24 mouse cellular contexts compared by ENCODE assay signal in the genomic region with DNA sequence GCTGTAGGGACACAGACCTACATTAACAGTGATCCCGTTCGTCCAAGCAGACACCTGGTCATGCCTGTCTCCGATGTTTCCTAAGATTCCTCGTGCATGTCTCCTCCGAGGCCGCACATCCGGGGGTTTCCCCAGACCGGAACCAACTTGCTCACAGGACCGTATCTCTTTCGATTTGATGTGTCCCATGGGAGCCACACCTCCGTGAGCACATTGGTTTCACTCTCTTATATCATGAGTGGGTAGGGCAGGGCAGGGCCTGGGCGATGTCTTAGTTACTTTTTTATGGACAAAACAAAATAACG. TPM values are rescaled to one million over a fixed set of nuclear protein-coding genes. Genes with fewer than 3 reads are reported as not detected.
DNase-seq lines count a peak whose midpoint lies in the region; ATAC-seq and TF ChIP-seq lines count a peak whose summit lies in the region.
"Had no signal": no experiment of that assay in that cellular context is flagged by ENCODE, and none has a peak within 500 bp of the region (broad histone marks: within the 10 kb centered on the region; RNA-seq: fewer than 3 reads in every experiment).

No protein-coding gene starts in this region.

- peak; percentile 22; the same call in 1 of the 2 replicates for TF ChIP-seq EP300 in liver, postnatal 0 days (IDR thresholded peaks at IDR 0.05; ENCODE audit: low read depth)
- no peak for TF ChIP-seq EP300 in stomach, postnatal 0 days (optimal IDR thresholded peaks at IDR 0.05)

- no peaks in the 10 kb centered on the region for H3K27me3 ChIP-seq in liver, postnatal 0 days (ENCODE audit: insufficient read depth, low read length)
- H3K27me3 ChIP-seq in forebrain, embryonic 15.5 days = no peaks in the 10 kb centered on the region
- H3K27me3 ChIP-seq in thymus, adult 2 months (ENCODE audit: control insufficient read depth, insufficient read depth, low read length) = no peaks in the 10 kb centered on the region
- no peaks in the 10 kb centered on the region for H3K27me3 ChIP-seq in stomach, postnatal 0 days (ENCODE audit: control insufficient read depth, insufficient read depth, low read length)
- H3K27me3 ChIP-seq: embryonic facial prominence, embryonic 15.5 days; liver, embryonic 13.5 days had no signal

- no peak overlapping the region for H3K4me3 ChIP-seq in liver, postnatal 0 days (ENCODE audit: low read depth, low read length)
- H3K4me3 ChIP-seq in forebrain, embryonic 15.5 days = no peak overlapping the region
- H3K4me3 ChIP-seq in thymus, adult 2 months (ENCODE audit: control insufficient read depth, insufficient read depth, low read length) = no peak overlapping the region
- no peak overlapping the region for H3K4me3 ChIP-seq in stomach, postnatal 0 days (ENCODE audit: low read depth, low read length)
- H3K4me3 ChIP-seq: embryonic facial prominence, embryonic 15.5 days; forebrain, embryonic 10.5 days; heart, adult 2 months; layer of hippocampus, adult 2 months; left cerebral cortex, adult 2 months; liver, embryonic 13.5 days had no signal

- DNase-seq in liver, postnatal 0 days = peak; percentile 49
- no peak for DNase-seq in liver
- peak; percentile 89 for DNase-seq in MN1 (ENCODE audit: low spot score)
- DNase-seq in skeletal muscle tissue, adult 2 months (ENCODE audit: low read depth, low spot score) = peak; percentile 41
- peak; percentile 60 to 73 for DNase-seq in spleen, postnatal 4 days (ENCODE audit: low spot score in 2 of 2)
- no peak for DNase-seq in thymus, adult 2 months
- DNase-seq in stomach, postnatal 0 days (ENCODE audit: low spot score) = no peak
- DNase-seq: adrenal gland, postnatal 25 days; cerebellum, adult 2 months; gastrocnemius, postnatal 14 days; kidney, postnatal 10 days; liver, embryonic 13.5 days; right cerebral cortex, postnatal 25 days had no signal

- peaks cover 2% of the 10 kb centered on the region; the same call in 1 of the 2 replicates for H3K4me1 ChIP-seq in liver, postnatal 0 days (ENCODE audit: insufficient read depth)
- no peaks in the 10 kb centered on the region for H3K4me1 ChIP-seq in forebrain, embryonic 15.5 days
- peaks cover 2% of the 10 kb centered on the region; the same call in 1 of the 2 replicates for H3K4me1 ChIP-seq in thymus, adult 2 months (replicated peaks; ENCODE audit: control insufficient read depth, insufficient read depth, low read length)
- no peaks in the 10 kb centered on the region for H3K4me1 ChIP-seq in stomach, postnatal 0 days (replicated peaks; ENCODE audit: control insufficient read depth, insufficient read depth)
- H3K4me1 ChIP-seq: embryonic facial prominence, embryonic 15.5 days; forebrain, embryonic 10.5 days had no signal

- no peaks in the 10 kb centered on the region for H3K36me3 ChIP-seq in liver, postnatal 0 days (replicated peaks; ENCODE audit: insufficient read depth, low read length)
- H3K36me3 ChIP-seq in forebrain, embryonic 15.5 days = no peaks in the 10 kb centered on the region
- no peaks in the 10 kb centered on the region for H3K36me3 ChIP-seq in thymus, adult 2 months (ENCODE audit: control insufficient read depth, insufficient read depth, low read length)
- no peaks in the 10 kb centered on the region for H3K36me3 ChIP-seq in stomach, postnatal 0 days (ENCODE audit: control insufficient read depth, insufficient read depth, low read length)
- H3K36me3 ChIP-seq: embryonic facial prominence, embryonic 15.5 days; forebrain, embryonic 10.5 days; liver, embryonic 13.5 days had no signal

- no peak overlapping the region for H3K9ac ChIP-seq in liver, postnatal 0 days (replicated peaks)
- no peak overlapping the region for H3K9ac ChIP-seq in forebrain, embryonic 15.5 days (replicated peaks)
- H3K9ac ChIP-seq in stomach, postnatal 0 days (ENCODE audit: low read length) = no peak overlapping the region
- H3K9ac ChIP-seq: embryonic facial prominence, embryonic 15.5 days; hindbrain, embryonic 14.5 days; liver, embryonic 13.5 days had no signal

- TF ChIP-seq POLR2A in thymus, adult 2 months (IDR thresholded peaks at IDR 0.05; ENCODE audit: control insufficient read depth, extremely low read depth, insufficient read depth, low read length, poor library complexity) = no peak

- H3K4me2 ChIP-seq in liver, postnatal 0 days (ENCODE audit: low read depth, low read length) = no peak overlapping the region
- no peak overlapping the region for H3K4me2 ChIP-seq in forebrain, embryonic 15.5 days (replicated peaks)
- no peak overlapping the region for H3K4me2 ChIP-seq in stomach, postnatal 0 days (replicated peaks; ENCODE audit: low read depth)
- H3K4me2 ChIP-seq: embryonic facial prominence, embryonic 15.5 days; hindbrain, embryonic 14.5 days; liver, embryonic 13.5 days had no signal

- no peak for TF ChIP-seq CTCF in liver, postnatal 0 days (IDR thresholded peaks at IDR 0.05; ENCODE audit: low read depth)
- TF ChIP-seq CTCF in thymus, adult 2 months (IDR thresholded peaks at IDR 0.05; ENCODE audit: borderline replicate concordance, control insufficient read depth, extremely low read depth, insufficient read depth, low read length, poor library complexity) = no peak
- no peak for TF ChIP-seq CTCF in stomach, postnatal 0 days (IDR thresholded peaks at IDR 0.05; ENCODE audit: low read depth)

- 0 out of 2 replicates have a peak, but pooled peaks cover 1% of the 10 kb centered on the region for H3K9me3 ChIP-seq in liver, postnatal 0 days (ENCODE audit: low read length)
- H3K9me3 ChIP-seq in forebrain, embryonic 15.5 days = no peaks in the 10 kb centered on the region
- H3K9me3 ChIP-seq in stomach, postnatal 0 days (ENCODE audit: control insufficient read depth, low read length) = no peaks in the 10 kb centered on the region
- H3K9me3 ChIP-seq: embryonic facial prominence, embryonic 15.5 days; liver, embryonic 13.5 days had no signal

- WGBS in liver, postnatal 0 days (ENCODE audit: insufficient replicate concordance) = 73% methylated on average over 13 of the region's 13 CpGs
- 94% methylated on average over 13 of the region's 13 CpGs for WGBS in forebrain, embryonic 15.5 days
- WGBS in thymus, adult 2 months = 95% methylated on average over 13 of the region's 13 CpGs
- 81% methylated on average over 13 of the region's 13 CpGs for WGBS in stomach, postnatal 0 days

- peak; percentile 31; the same call in 1 of the 2 replicates for ATAC-seq in liver, postnatal 0 days
- no peak for ATAC-seq in forebrain, embryonic 15.5 days (replicated peaks)
- no peak for ATAC-seq in stomach, postnatal 0 days (ENCODE audit: low FRiP score, low TSS enrichment)
- ATAC-seq: intestine, postnatal 0 days had no signal

- H3K27ac ChIP-seq in liver, postnatal 0 days (ENCODE audit: low read depth) = no peak overlapping the region
- no peak overlapping the region for H3K27ac ChIP-seq in forebrain, embryonic 15.5 days (replicated peaks)
- H3K27ac ChIP-seq in thymus, adult 2 months (ENCODE audit: control insufficient read depth, insufficient read depth, low read length) = no peak overlapping the region
- H3K27ac ChIP-seq in stomach, postnatal 0 days (replicated peaks) = no peak overlapping the region
- H3K27ac ChIP-seq: embryonic facial prominence, embryonic 15.5 days; forebrain, embryonic 10.5 days; heart, adult 2 months; hindbrain, embryonic 14.5 days; layer of hippocampus, adult 2 months; left cerebral cortex, adult 2 months; liver, embryonic 13.5 days had no signal

RNA-seq across cellular contexts. Expression of a gene that starts 23.6 kb away (rescaled TPM):
- polyA plus RNA-seq in liver, postnatal 0 days (2015; fragmentation: Nextera tagmentation; extraction: Ambion mirVana) = 0.86 and 1.2 TPM in 2 replicates
- 0.56 and 0.66 TPM in 2 replicates for polyA plus RNA-seq in forebrain, embryonic 15.5 days (2015; fragmentation: Nextera tagmentation; extraction: Ambion mirVana)
- polyA plus RNA-seq in thymus, adult 2 months (2012; rRNA removed) = 23.1 and 26.5 TPM in 2 replicates
- polyA plus RNA-seq in stomach, postnatal 0 days (2015; fragmentation: Nextera tagmentation; extraction: Ambion mirVana) = 4.8 and 5.6 TPM in 2 replicates

RNA-seq across cellular contexts. Expression of a gene that starts 49.3 kb away (rescaled TPM):
- polyA plus RNA-seq in liver, postnatal 0 days (2015; fragmentation: Nextera tagmentation; extraction: Ambion mirVana) = not detected in 2 replicates
- polyA plus RNA-seq in forebrain, embryonic 15.5 days (2015; fragmentation: Nextera tagmentation; extraction: Ambion mirVana) = 0.23 TPM in 1 of 2 replicates, not detected in the other
- polyA plus RNA-seq in thymus, adult 2 months (2012; rRNA removed) = 84.0 and 93.7 TPM in 2 replicates
- 0.10 and 0.11 TPM in 2 replicates for polyA plus RNA-seq in stomach, postnatal 0 days (2015; fragmentation: Nextera tagmentation; extraction: Ambion mirVana)
- polyA plus RNA-seq: liver, embryonic 13.5 days; neural tube, embryonic 11.5 days had no signal

RNA-seq across cellular contexts. Expression of a gene that starts 50.9 kb away (rescaled TPM):
- not detected in 2 replicates for polyA plus RNA-seq in liver, postnatal 0 days (2015; fragmentation: Nextera tagmentation; extraction: Ambion mirVana)
- polyA plus RNA-seq in forebrain, embryonic 15.5 days (2015; fragmentation: Nextera tagmentation; extraction: Ambion mirVana) = not detected in 2 replicates
- polyA plus RNA-seq in thymus, adult 2 months (2012; rRNA removed) = 0.93 and 1.8 TPM in 2 replicates
- 0.65 and 1.1 TPM in 2 replicates for polyA plus RNA-seq in stomach, postnatal 0 days (2015; fragmentation: Nextera tagmentation; extraction: Ambion mirVana)
- polyA plus RNA-seq: forebrain, embryonic 10.5 days; hindbrain, embryonic 14.5 days; limb, embryonic 11.5 days; liver, embryonic 13.5 days; midbrain, postnatal 0 days; neural tube, embryonic 11.5 days had no signal

Comparison
In these comparisons a context has a peak if more than half of its experiments do, and no peak if none do; other contexts are left out.
1. DNase-seq: peak in liver, postnatal 0 days (single experiment), MN1 (single experiment), skeletal muscle tissue, adult 2 months (single experiment) and spleen, postnatal 4 days (2 of 2); none in liver (single experiment), thymus, adult 2 months (single experiment) and stomach, postnatal 0 days (single experiment).
2. RNA of a gene that starts 49.3 kb away (polyA plus RNA-seq): 84.0 to 93.7 TPM in thymus, adult 2 months; 0.23 TPM in forebrain, embryonic 15.5 days, 0.10 to 0.11 TPM in stomach, postnatal 0 days and not detected in liver, postnatal 0 days; every median in the first group is over 10 times any median in the second.